Comparison of ENCODE assay signal across 18 mouse cellular contexts in the genomic region with DNA sequence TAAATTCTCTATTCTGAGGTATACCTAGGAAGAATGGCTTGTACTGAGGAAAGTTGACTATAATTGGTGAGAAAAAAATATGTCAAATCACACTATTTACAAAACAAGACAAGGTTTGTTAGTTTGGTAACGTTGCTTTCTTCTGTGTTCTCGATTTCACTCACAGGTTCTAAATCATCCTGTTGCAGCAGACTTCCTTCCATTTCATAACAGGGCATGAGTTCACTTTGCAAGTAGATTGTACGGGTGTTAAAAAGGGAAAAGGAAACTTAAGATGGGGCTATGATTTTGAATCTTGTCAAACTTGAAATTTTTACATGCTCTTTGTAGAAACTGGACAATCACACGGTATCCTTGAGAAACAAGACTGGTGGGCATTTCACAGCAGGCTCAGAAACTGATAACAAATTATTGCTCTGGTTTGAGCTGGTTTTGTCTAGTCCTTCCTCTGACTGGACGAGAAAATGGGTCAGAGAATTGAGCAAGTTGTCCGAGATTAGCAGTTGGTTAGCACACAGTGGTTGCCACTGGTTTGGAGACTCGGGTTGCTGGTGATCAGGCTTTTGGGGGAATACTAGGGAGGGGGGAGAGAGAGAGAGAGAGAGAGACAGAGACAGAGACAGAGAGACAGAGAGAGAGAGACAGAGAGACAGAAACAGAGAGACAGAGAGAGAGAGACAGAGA.
"Had no signal": no experiment of that assay in that cellular context is flagged by ENCODE, and none has a peak within 500 bp of the region (broad histone marks: within the 10 kb centered on the region; RNA-seq: fewer than 3 reads in every experiment).

No protein-coding gene starts in this region.

- H3K4me3 ChIP-seq: left cerebral cortex, adult 2 months; lung, embryonic 15.5 days had no signal

- H3K27ac ChIP-seq: kidney, postnatal 0 days; left cerebral cortex, adult 2 months; liver, embryonic 14.5 days; lung, embryonic 15.5 days; macrophage; stomach, postnatal 0 days had no signal

- H3K4me2 ChIP-seq: liver, embryonic 11.5 days; lung, embryonic 15.5 days; midbrain, embryonic 11.5 days had no signal

- H3K4me1 ChIP-seq: lung, embryonic 15.5 days had no signal

- DNase-seq: kidney, adult 2 months; kidney, postnatal 36 days; layer of hippocampus, postnatal 36 days; lung, adult 18-20 months; lung, postnatal 10 days; midbrain, embryonic 14.5 days; right cerebral cortex, postnatal 4 days; thymus, adult 2 months; thymus, postnatal 14 days; thymus, postnatal 4 days had no signal

- H3K9me3 ChIP-seq: lung, embryonic 15.5 days had no signal

- H3K27me3 ChIP-seq: lung, embryonic 15.5 days had no signal

- H3K9ac ChIP-seq: liver, embryonic 14.5 days; lung, embryonic 15.5 days had no signal
